Mouse (Mus musculus): ENCODE measurements at regions not wholly inside any gene's neighbourhood (a gene's known extent, or its start where the extent isn't known, plus 50 kb on each side); places are given as distances from the start of the nearest gene placed in this dataset.
"Not testable (repeated sequence)": the region's sequence is repeated elsewhere in the genome, so short reads cannot be mapped to it uniquely, and the experiment has no call there.

GRCm38 (mm10) chr12:15565941-15566784 is 250.6 kb downstream of the Trib2 start:
- no peak for DNase-seq (ENCODE audit: low spot score)

GRCm38 (mm10) chr12:15562826-15563225 is 253.9 kb downstream of the Trib2 start:
- peak; percentile 58 for DNase-seq (ENCODE audit: low spot score)

DNA sequence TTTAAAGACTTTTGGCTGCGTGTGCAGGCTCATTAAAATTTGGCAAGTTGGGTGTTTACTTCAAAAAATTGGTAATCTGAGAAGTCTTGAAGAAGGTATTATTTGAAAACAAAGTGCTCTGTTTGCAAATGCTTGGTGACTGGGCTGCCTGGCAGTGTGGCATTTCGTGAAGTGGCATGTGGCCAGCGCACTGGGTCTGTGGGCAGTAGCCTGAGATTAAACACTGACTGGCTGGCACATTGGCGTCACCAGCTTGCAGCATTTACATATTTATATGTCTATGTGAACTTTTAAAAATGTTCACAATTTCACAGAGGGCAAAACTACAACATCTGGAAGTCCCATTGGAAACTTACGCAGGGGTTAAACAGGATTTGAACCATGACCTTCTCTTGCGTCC is 261.3 kb downstream of the Trib2 start:
- peak; percentile 64 for DNase-seq (ENCODE audit: low spot score)

DNA sequence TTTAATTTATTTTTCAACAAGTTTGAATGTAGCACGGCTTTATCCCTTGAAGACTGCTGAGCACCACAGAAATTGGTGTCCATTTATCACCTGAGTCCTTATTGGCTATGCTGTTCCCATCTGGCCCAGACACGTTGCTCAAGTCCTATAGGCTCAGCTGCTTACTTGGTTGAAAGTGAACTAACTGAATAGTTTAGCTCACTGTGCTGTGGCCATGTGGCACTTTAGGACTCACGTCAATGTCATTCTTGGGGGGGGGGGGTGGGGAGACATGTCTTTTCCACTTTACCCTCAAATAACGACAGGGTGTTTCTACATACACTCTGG is 263.1 kb downstream of the Trib2 start:
- no peak for DNase-seq (ENCODE audit: low spot score)

GRCm38 (mm10) chr12:15552979-15553680 is 263.6 kb downstream of the Trib2 start:
- no peak for DNase-seq (ENCODE audit: low spot score)

DNA sequence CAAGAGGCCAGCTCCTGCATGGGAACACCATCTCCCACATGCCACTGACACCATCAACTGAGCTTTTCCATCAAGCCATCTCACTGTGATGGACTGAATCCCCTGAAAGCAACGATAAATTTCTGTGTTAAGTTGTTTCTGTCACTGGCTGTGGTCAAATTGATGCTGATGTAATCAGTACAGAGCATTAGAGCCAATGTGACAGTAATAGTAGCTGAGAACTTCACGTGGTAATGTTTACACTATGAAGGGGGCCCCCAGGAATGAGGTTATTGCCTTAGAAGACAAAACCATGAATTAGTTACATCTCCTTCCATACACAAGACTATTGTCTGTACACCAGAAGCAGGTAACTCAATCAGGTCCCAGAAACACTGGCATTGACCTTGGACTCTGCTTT is 264.5 kb downstream of the Trib2 start:
- no peak for DNase-seq (ENCODE audit: low spot score)

- DNase-seq (ENCODE audit: low spot score), result no peak
Measured at GRCm38 (mm10) chr12:15551281-15551900, 265.3 kb downstream of the Trib2 start.

- no peak for DNase-seq (ENCODE audit: low spot score)
Measured at GRCm38 (mm10) chr12:15544351-15544750, 272.4 kb downstream of the Trib2 start.

- no peak for DNase-seq (ENCODE audit: low spot score)
Measured at GRCm38 (mm10) chr12:15542486-15542885, 274.2 kb downstream of the Trib2 start.

DNA sequence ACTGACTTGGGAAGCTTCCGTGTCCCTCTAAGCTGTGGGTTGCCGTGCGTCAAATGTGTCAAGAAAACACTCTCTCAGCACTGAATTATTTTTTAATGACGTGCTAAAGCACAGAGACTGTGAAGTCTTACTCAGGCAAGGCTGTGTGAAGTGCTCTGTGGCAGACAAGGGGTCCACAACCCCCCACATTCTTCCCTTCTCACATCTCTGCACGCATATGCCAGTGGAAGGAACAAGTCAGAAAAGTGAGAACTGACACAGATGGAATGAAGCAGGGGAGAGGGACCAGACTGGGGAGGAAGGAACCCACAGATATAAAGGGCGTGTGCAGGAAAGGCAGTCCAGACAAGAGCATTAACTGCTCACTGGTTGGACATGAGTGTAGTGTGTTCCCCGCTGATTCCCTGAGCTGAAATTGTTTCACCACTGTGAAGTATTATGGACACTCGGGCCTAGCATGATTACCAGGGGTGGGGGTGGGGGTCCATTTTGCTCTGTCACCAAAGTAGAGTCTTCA is 279.8 kb downstream of the Trib2 start:
- no peak for DNase-seq (ENCODE audit: low spot score)

DNA sequence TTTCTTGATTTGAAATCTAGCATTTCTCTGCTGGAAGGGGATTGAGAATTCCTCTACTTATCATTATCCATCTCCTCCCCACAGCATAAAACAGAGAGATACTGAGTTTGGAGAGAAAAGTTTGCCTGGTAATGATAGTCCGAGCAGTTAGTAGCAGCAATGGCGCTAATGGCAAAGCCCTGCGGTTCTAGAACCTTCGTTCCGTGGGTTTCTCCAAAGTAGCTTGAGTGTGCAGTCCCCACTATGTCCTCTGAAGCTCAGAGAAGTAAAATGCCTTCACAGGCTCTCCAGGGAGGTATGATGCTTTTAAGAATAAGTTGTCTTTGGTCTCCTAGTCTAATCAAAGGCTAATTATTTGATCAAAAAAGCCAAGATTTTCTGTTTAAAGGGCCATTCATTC is 280.5 kb downstream of the Trib2 start:
- DNase-seq (ENCODE audit: low spot score), result no peak

- peak; percentile 94 for DNase-seq (ENCODE audit: low spot score)
Measured at GRCm38 (mm10) chr12:15535822-15536221, 280.9 kb downstream of the Trib2 start.

DNA sequence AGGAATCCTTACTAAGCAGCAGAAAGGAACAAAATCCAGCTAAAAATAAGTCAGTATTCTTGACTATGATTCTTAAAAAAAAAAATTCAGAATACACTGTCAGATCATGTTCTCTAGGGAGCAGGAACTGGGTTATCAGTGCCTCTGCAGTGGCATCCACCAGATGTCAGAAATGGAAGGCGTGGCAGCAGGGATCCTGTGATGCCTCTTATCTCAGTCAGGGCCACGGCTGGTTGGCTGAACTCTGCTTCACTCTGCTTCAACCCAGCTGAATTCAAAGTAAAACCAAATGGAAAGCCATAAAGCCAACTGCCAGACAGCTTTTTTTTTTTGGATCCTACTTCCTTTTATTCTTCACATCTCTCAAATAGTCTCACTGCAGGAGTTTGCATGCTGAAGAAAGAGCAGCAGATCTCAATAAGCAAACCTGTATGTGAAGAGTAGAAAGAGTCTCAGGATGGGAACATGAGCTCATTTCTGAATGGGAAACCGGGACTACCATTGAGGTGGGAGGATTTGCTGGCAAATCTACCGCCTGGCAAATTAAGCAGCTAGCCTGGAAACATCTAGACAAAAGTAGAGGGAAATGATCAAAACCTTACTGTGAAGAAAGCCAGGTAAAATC is 295.8 kb downstream of the Trib2 start:
- no peak for DNase-seq (ENCODE audit: low spot score)

DNA sequence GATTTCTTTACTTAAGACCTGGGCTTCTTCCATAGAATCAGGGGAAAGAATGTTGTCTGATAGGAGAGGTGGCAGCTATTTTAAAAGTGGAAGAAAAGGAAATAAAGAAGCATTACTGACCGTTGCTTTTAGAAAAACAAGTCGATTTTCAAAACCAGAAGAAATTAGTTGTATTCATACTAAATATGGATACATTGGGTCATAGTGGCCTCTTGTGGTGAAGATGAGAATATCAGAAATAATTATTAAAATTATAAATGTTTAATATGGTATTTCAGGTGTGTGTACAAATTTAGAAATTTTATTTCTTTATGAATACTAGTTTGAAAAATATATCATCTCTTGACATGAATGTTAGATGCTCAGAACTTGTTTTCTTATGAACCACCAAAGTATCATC is 304.7 kb downstream of the Trib2 start:
- DNase-seq (ENCODE audit: low spot score), result no peak

DNA sequence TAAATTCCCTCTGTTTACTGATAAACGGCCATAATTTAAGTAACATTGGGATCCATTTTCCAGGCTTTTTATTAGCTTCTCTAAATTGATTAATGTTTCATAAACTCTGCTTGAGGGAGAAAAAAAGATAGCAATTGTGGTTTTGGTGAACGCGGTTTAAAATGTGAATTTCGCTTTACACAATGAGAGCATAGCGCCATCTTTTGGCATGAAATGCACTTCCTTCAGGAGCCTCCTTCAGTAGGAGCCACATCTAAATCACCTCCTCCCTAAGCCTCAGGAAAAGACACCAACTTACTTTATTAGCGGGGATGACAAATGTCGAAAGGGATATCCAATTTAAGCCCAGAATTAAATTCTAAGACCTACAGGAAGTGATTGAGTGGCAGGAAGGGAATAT is 309.1 kb downstream of the Trib2 start:
- DNase-seq (ENCODE audit: low spot score), result no peak

DNA sequence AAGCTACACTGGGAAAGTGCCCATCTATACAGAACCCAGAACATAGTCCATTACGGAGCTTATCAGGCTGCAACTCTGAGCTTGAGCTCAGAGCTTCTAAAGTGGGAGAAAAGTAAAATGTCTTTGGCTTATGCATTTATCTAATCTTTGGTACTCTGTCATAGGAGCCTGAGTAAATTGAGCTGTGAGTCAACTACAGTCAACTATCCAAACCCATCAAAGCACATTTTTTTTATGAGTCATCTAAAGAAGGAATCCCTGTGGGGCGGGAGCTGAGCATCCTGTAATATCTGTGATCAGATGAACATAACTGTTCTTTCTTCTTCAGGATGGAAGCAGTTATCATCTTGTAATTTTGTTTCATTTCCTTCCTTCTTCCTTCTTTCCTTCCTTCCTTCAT is 323.1 kb downstream of the Trib2 start:
- DNase-seq (ENCODE audit: low spot score), result no peak

DNA sequence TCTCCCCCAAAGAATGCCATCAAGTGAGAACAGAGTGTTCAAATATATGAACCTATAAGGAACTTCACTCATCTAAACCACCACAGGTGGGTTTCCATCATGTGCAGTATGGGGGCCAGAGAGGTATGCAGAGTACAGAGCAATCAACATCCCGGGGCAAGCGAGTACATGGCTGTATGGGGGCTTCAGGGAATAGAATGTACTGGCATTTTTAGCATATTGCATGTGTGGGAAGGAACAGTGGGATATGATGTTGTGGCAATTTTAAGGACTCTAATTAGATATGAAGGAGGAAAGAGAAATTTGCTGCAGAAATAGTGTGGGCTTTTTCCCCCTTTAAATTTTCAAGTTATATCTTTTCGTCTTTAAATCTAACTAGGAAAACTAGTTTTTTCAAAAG is 344.0 kb downstream of the Trib2 start:
- DNase-seq (ENCODE audit: low spot score), result no peak

- no peak for DNase-seq (ENCODE audit: low spot score)
Measured at GRCm38 (mm10) chr12:15459429-15459828, 357.3 kb downstream of the Trib2 start.

- not testable (repeated sequence) for DNase-seq (ENCODE audit: low spot score)
Measured at GRCm38 (mm10) chr12:15456369-15456768, 360.4 kb downstream of the Trib2 start.

- no peak for DNase-seq (ENCODE audit: low spot score)
Measured at GRCm38 (mm10) chr12:15455744-15456143, 361.0 kb downstream of the Trib2 start.

DNA sequence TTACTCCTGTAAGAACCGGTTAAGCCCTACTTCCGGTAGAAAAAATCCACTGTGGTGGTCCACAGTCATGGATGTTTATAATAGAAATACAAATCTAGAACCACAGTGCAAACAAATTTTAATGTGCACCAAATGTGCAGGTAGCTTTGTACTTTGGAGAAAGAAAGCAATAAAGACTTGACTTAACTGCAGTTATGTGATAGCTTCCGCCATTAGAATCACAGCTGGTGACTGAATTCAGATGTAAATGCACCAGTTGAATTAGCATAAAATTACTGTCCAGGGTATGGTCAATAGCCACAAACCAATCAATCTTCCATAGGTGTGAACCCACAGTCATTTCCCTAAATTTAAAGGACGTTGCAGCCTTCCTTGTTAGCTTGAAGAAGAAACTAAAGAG is 367.2 kb downstream of the Trib2 start:
- no peak for DNase-seq (ENCODE audit: low spot score)

DNA sequence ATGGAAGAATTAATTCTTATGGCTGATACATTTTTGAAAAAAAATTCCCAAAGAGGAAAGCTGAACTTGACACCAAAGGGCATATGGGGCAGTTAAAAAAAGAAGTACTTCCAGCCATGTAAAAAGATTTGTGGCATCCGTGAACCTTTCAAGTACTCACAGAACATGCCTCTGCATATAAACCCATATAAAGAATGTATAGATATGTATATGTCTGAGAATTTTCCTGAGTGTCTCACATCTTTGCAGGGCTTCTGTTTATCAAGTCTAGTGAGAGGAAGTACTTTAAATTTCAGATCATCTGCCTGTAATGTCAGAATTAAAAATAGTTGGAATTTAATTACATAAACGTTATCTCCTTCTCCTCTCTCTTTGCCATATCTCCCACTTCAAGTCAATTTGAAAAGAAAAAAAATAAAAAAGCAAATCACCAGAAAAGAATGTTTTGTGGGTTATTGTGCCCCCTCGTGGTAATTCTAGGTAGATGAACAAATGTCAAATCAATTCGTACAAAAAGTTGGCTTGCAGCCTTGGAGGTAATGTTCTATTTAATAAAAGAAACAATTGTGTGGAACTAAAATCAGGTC is 400.4 kb downstream of the Trib2 start:
- no peak for DNase-seq (ENCODE audit: low spot score)

All from testis, postnatal 10 days (tissue).